Mouse (Mus musculus) stomach, embryonic 15.5 days (tissue): ENCODE data around the gene Gdf9. TPM values are rescaled to one million over a fixed set of nuclear protein-coding genes. Genes with fewer than 3 reads are reported as not detected.
A peak's percentile ranks its signal among the peaks of the same experiment; 100 is the strongest.

Source experiments
- ATAC-seq: fragments of 200-750 bp; cut with Nextera tagmentation; 2 replicates; pipeline ENCODE4 v1.8.0; 2017; ENCODE audit warnings: low read depth, moderate number of reproducible peaks, moderate TSS enrichment; ENCODE audit not compliant: insufficient read depth, low FRiP score
- H3K27ac ChIP-seq: fragments of 300-500 bp; sonication (generic); 2 replicates; pipeline ENCODE4 v1.5.1; 2015; ENCODE audit warnings: mild to moderate bottlenecking, inconsistent platforms
- H3K27me3 ChIP-seq: fragments of 300-500 bp; sonication (generic); replicated peaks from 2 replicates; pipeline ENCODE4 v1.6.1; 2015; ENCODE audit warnings: inconsistent platforms
- H3K36me3 ChIP-seq: fragments of 300-500 bp; sonication (generic); 2 replicates; pipeline ENCODE4 v1.6.1; 2015; ENCODE audit warnings: inconsistent platforms
- H3K4me1 ChIP-seq: fragments of 300-500 bp; sonication (generic); 2 replicates; pipeline ENCODE4 v1.6.1; 2015; ENCODE audit warnings: inconsistent platforms
- H3K4me2 ChIP-seq: fragments of 300-500 bp; sonication (generic); 2 replicates; pipeline ENCODE4 v1.6.1; 2015; ENCODE audit warnings: mild to moderate bottlenecking, inconsistent platforms
- H3K4me3 ChIP-seq: fragments of 300-500 bp; sonication (generic); replicated peaks from 2 replicates; pipeline ENCODE4 v1.5.1; 2015; ENCODE audit warnings: inconsistent platforms
- H3K9ac ChIP-seq: fragments of 300-500 bp; sonication (generic); 2 replicates; pipeline ENCODE4 v1.6.1; 2015; ENCODE audit warnings: inconsistent platforms
- H3K9me3 ChIP-seq: fragments of 300-500 bp; sonication (generic); 2 replicates; pipeline ENCODE4 v1.6.1; 2016; ENCODE audit warnings: inconsistent platforms
- WGBS: fragments of 180-500 bp; shearing (Covaris S2); methylation state at CpG from one replicate; pipeline ENCODE4 v1.1.7; 2015; 5-methylcytosine and 5-hydroxymethylcytosine counted together
- polyA plus RNA-seq: library from polyadenylated mRNA; unstranded; fragments of >200 nt; fragmentation: Nextera tagmentation; extraction: Ambion mirVana; gene quantifications from 2 replicates; pipeline ENCODE4 v1.2.1, GENCODE M21; 2015

Gdf9 gene
- polyA plus RNA-seq, 1 experiment from 2014 or later: 1.2 TPM

DNA sequence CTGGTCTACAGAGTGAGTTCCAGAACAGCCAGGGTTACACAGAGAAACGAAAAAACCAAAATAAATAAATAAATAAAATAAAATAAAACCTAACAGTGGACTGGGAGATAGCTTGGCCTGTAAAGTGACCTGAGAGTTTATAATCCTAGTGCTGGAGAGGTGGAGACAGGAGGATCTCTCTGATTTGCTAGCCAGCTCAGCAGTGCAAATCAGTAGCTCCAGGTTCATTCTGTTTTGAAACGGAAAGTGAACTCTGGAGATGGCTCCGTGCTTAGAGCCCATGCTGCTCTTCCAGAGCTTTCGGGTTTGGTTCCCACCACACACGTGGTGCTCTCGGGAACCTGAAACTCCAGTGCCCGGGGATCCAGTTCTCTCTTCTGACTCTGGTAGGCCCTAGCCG lies 17.2 kb downstream of the Gdf9 start:
- Histone ChIP-seq H3K27ac (no peak overlapping the region), H3K4me2 (no peak overlapping the region), H3K36me3 (no peaks in the 10 kb centered on the region), H3K4me3 (no peak overlapping the region), H3K27me3 (no peaks in the 10 kb centered on the region), H3K9me3 (no peaks in the 10 kb centered on the region), H3K4me1 (no peaks in the 10 kb centered on the region), H3K9ac (no peak overlapping the region)
- 89% methylated on average over 8 of the region's 8 CpGs for WGBS
- no peak for ATAC-seq

DNA sequence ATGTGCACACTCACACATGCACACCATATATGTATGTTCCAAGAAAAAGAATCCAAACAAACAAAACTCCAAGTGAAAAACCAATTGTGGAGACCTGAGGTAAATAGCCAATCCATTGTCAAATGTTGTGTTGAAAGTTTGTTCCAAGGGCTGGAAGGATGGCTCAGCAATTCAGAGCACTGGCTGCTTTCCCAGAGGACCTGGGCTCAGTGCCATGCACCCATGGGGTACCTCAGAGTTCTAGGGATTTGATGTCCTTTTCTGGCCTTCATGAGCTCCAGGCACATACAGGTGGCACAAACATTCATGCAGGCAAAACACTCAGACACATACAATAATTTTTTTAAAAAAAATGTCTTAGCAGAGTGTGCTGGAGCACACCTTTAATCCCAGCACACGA lies 17.7 kb downstream of the Gdf9 start:
- H3K4me2 ChIP-seq: no peak overlapping the region
- WGBS: 87% methylated on average over 1 of the region's 1 CpGs
- H3K4me3 ChIP-seq: no peak overlapping the region
- H3K36me3 ChIP-seq: no peaks in the 10 kb centered on the region
- ATAC-seq: no peak
- H3K4me1 ChIP-seq: no peaks in the 10 kb centered on the region
- no peaks in the 10 kb centered on the region for H3K9me3 ChIP-seq
- no peak overlapping the region for H3K9ac ChIP-seq
- H3K27me3 ChIP-seq: no peaks in the 10 kb centered on the region
- no peak overlapping the region for H3K27ac ChIP-seq

DNA sequence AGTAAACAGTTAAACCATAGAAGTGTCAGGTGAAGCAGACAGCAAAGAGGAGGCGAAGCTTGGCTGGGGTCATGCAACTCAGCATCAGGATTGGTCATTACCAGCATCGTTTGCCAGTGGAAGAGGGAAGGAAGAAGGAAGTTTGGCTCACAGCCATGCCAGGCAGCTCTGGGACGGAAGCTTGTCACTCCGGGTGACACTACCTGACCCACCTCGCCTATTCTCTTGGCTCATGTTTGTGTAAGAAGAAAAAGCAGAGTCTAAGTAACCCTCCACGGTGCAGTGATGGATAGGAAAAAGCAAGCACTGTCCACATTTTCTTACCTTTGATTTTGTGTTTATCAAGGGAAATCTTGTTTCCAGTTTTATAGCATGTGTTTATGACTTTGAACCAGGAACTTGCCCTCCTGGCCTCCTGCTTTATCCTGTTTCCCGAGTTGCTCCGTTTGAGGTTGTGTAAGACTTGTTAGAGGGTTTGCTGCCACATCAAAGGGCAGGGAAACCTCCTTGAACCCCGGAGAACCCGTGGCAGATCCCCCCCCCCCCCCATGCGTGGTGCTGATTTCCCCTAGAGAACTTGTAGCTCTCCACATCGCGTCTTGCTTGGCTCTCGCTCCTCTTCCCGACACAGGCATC lies 19.4 kb downstream of the Gdf9 start:
- H3K4me2 ChIP-seq: no peak overlapping the region
- no peaks in the 10 kb centered on the region for H3K36me3 ChIP-seq
- no peak overlapping the region for H3K9ac ChIP-seq
- WGBS: 39% methylated on average over 15 of the region's 15 CpGs
- no peak for ATAC-seq
- H3K4me3 ChIP-seq: no peak overlapping the region
- H3K4me1 ChIP-seq: no peaks in the 10 kb centered on the region
- no peaks in the 10 kb centered on the region for H3K27me3 ChIP-seq
- no peaks in the 10 kb centered on the region for H3K9me3 ChIP-seq
- no peak overlapping the region for H3K27ac ChIP-seq

DNA sequence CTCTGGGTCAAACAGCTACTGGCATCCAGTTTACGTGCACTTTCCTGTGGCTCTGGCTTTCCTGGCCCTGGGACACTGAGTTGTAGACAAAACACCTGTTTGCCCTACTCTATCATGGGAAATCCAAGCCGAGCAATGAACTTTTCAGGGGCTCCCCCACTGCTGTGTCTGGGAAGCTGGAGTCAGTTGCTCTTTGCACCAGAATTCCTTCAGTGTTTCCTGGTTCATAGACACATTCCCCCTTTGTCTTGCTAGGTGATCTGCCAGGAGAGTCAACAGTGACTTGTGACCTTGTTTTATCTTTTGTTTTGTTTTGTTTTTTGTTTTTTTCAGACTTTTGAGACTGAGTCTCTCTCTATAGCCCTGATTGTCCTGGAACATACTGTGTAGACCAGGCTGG lies 20.5 kb downstream of the Gdf9 start:
- Histone ChIP-seq H3K27me3 (no peaks in the 10 kb centered on the region), H3K4me2 (no peak overlapping the region), H3K9ac (no peak overlapping the region), H3K36me3 (no peaks in the 10 kb centered on the region), H3K9me3 (no peaks in the 10 kb centered on the region), H3K27ac (no peak overlapping the region), H3K4me3 (no peak overlapping the region), H3K4me1 (0 out of 2 replicates have a peak, but pooled peaks cover 2% of the 10 kb centered on the region)
- 50% methylated on average over 2 of the region's 2 CpGs for WGBS
- ATAC-seq: no peak

DNA sequence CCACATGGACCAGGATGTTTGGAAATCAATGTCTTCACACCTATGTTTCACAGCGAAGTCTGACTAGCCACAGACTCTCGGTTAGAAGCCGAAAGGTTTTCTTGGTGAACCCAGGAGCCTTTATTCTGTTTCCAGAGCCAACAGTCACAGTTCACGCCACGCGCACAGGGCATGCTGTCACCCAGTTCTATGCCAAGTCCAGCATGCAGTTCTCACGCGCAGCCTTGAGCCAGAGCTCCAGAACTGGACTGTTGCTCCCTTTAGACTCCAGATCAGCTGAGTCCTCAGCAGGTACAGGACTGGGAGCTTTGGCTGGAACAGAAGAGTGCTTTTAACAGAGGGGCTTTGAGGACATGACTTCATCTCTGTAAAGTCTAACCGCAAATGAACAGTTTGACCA lies 21.6 kb downstream of the Gdf9 start:
- ATAC-seq: no peak
- no peak overlapping the region for H3K4me3 ChIP-seq
- no peaks in the 10 kb centered on the region for H3K9me3 ChIP-seq
- no peak overlapping the region for H3K9ac ChIP-seq
- no peak overlapping the region for H3K27ac ChIP-seq
- H3K27me3 ChIP-seq: no peaks in the 10 kb centered on the region
- 0 out of 2 replicates have a peak, but pooled peaks cover 7% of the 10 kb centered on the region for H3K4me1 ChIP-seq
- no peak overlapping the region for H3K4me2 ChIP-seq
- 92% methylated on average over 9 of the region's 9 CpGs for WGBS
- no peaks in the 10 kb centered on the region for H3K36me3 ChIP-seq

DNA sequence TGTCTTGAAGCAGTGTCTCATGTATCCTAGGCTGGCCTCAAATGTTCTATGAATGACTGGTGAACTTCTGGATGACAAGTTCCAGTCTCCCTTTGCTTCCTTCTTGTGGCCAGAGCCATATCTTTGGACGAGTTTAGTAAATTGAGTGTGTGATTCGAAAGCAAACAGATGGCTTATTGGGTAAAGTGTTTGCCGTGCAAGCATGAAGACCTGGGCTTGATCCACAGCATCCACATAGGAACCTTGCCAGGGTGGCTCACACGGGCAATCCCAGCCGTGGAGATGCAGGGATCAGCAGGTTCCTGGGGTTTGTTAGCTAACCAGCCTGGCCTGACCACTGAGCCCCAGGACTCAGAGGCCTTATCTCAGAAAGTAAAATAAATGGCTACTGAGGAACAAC lies 22.2 kb downstream of the Gdf9 start:
- H3K27me3 ChIP-seq: no peaks in the 10 kb centered on the region
- no peak for ATAC-seq
- H3K4me2 ChIP-seq: no peak overlapping the region
- H3K36me3 ChIP-seq: no peaks in the 10 kb centered on the region
- H3K9me3 ChIP-seq: no peaks in the 10 kb centered on the region
- no peak overlapping the region for H3K4me3 ChIP-seq
- no peak overlapping the region for H3K27ac ChIP-seq
- no peak overlapping the region for H3K9ac ChIP-seq
- H3K4me1 ChIP-seq: 0 out of 2 replicates have a peak, but pooled peaks cover 9% of the 10 kb centered on the region
- WGBS: 81% methylated on average over 5 of the region's 5 CpGs

DNA sequence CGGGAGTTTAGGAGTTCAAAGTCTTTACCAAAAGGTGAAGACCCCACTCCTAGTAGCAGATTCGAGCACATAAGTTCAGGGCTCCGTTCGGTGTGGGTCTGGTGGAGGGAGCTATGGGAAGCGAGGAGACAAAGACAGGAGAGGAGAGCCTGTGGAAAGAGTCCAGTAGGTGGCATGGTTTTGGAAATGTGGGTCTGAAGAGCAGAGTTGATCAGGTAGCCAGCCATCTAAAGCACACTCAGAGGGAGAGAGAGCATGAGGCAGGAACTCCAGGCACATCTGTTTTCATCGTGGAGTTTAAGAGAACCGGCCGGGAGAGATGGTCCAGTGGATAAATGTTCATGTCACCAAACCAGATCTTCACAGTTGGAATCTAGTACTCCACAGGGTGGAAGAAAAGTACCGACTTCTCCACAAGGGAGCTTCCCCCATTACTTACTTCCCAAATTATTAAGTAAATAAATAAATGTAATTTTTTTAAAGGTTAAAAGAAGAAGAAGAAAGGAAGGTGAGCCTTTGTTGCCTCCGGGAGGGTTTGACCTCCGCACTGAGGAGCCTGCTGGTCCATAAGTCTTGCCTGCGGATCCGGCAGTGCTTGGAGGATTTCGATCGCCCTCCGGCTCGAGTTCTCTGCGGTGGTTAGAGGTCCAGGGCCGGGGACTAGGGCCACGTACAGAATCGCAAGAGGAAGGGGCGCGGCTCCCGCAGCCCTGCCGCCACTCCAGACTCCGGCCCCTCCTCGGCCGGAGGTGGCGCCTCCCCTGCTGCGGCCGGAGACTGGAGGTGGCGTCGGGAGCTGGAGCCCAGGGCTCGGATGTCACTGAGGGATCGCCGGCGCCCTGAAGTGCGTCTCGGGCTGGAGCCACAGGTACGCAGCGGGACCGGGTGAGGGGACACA lies 25.9 kb downstream of the Gdf9 start, which contains the start of the genes Gm10447 and Shroom1:
Gene Gm10447 (minus strand): TSS at position 637 of the 898 bp plus-strand sequence.
Gene Shroom1 (plus strand): TSS at position 732 of the 898 bp plus-strand sequence.
- Histone ChIP-seq H3K36me3 (no peaks in the 10 kb centered on the region), H3K27ac (no peak within 1 kb of the TSS), H3K9ac (peak within 1 kb of the TSS; percentile 50), H3K27me3 (peaks cover 6% of the 10 kb centered on the region), H3K4me2 (peak within 1 kb of the TSS; percentile 97), H3K4me3 (peak within 1 kb of the TSS; percentile 53), H3K9me3 (no peaks in the 10 kb centered on the region), H3K4me1 (0 out of 2 replicates have a peak, but pooled peaks cover 9% of the 10 kb centered on the region)
- ATAC-seq: peak; percentile 85
- WGBS: 3% methylated on average over 42 of the region's 42 CpGs

DNA sequence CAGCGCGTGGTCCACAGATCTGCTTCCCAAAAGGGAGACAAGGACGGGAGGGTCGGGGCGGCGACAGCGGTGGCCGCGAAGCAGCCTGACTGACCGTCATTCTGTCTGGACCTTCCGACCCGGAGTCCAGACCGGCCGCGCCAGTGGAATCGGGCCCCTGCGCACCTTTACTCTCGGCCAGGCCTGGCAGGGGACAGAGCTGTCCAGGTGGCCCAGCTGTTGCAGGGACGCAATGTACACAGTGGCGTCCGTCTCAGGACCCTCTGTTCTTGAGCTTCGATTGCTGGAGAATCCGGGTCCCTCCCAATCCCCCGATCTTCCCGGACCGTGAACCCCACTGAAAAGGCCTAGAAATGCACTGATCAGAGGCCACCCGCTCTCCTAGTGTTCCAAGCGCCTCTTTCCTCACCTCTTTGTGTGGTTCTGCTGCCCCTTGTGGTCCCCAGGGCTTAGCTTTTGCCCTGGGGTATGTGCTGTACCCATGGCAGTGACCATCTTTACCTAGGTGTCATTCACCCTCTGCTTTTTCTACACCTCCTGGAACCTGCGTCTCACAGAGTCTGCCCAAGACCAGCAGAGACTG lies 26.6 kb downstream of the Gdf9 start:
- peak overlapping the region; percentile 97 for H3K4me2 ChIP-seq
- WGBS: 9% methylated on average over 28 of the region's 29 CpGs
- H3K27me3 ChIP-seq: peaks cover 13% of the 10 kb centered on the region
- peak overlapping the region; percentile 53 for H3K4me3 ChIP-seq
- H3K9me3 ChIP-seq: no peaks in the 10 kb centered on the region
- H3K4me1 ChIP-seq: 0 out of 2 replicates have a peak, but pooled peaks cover 9% of the 10 kb centered on the region
- no peak for ATAC-seq
- no peak overlapping the region for H3K27ac ChIP-seq
- H3K9ac ChIP-seq: peak overlapping the region; percentile 50
- no peaks in the 10 kb centered on the region for H3K36me3 ChIP-seq

DNA sequence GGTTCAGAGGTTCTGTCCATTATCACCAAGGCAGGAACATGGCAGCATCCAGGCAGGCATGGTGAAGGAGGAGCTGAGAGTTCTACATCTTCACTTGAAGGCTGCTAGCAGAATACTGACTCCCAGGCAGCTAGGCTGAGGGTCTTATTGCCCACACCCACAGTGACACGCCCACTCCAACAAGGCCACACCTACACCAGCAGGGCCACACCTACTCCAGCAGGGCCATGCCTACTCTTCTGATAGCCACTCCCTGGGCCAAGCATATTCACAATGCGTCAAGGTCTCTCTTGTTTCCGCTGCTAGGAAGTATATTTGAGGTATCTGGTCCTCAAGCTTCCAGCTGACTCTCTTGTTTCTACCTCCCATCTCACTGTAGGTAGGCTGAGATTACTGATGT lies 28.2 kb downstream of the Gdf9 start:
- H3K9ac ChIP-seq: no peak overlapping the region
- H3K4me1 ChIP-seq: peaks cover 18% of the 10 kb centered on the region
- H3K27me3 ChIP-seq: peaks cover 28% of the 10 kb centered on the region
- H3K27ac ChIP-seq: no peak overlapping the region
- no peaks in the 10 kb centered on the region for H3K9me3 ChIP-seq
- no peak for ATAC-seq
- H3K4me2 ChIP-seq: no peak overlapping the region
- 71% methylated on average over 3 of the region's 3 CpGs for WGBS
- H3K4me3 ChIP-seq: no peak overlapping the region
- no peaks in the 10 kb centered on the region for H3K36me3 ChIP-seq

DNA sequence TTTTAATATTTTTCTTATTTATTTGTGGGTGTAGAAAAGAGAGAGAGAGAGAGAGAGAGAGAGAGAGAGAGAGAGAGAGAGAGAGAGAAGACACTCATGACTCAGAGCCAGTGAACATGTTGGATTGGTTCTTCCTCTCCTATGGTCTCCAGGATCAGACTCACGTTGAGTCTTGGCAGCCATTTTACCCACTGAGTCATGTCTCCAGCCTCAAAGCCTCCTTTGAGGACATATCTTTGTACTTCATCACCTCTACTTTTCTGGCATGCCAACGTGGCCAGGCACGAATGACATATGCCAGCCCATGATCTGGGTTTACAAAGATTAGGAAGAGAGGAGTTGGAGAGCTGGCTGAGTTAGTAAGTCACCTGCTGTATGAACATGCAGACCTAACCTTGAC lies 29.4 kb downstream of the Gdf9 start:
- WGBS: 71% methylated on average over 3 of the region's 3 CpGs
- peaks cover 40% of the 10 kb centered on the region for H3K27me3 ChIP-seq
- ATAC-seq: no peak

DNA sequence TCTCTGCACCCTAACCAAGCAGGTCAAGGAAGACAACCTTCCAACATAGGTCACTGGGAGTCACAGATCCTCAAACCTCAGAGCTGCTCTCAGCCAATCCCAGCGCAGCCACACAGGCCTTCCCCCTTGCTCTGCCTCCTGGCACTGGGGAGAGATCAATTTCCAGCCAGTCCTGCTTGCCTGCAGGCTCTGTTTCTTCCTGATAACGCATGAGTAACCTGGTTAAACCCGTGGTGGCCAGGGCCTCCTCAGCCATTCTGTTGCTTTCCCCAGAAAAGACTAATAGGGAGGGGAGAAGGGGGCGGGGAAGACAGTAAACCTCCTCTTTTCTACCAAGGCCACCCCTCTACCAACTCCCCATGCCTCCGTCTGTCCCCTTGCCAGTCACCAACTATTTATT lies 30.9 kb downstream of the Gdf9 start:
- peaks cover 16% of the 10 kb centered on the region for H3K4me1 ChIP-seq
- no peaks in the 10 kb centered on the region for H3K36me3 ChIP-seq
- no peak overlapping the region for H3K4me2 ChIP-seq
- no peak overlapping the region for H3K27ac ChIP-seq
- WGBS: 23% methylated on average over 5 of the region's 5 CpGs
- peaks cover 54% of the 10 kb centered on the region for H3K27me3 ChIP-seq
- ATAC-seq: no peak
- no peak overlapping the region for H3K4me3 ChIP-seq
- no peak overlapping the region for H3K9ac ChIP-seq
- H3K9me3 ChIP-seq: no peaks in the 10 kb centered on the region

More for the DNA sequence above, 29.4 kb downstream of the Gdf9 start:
- no peaks in the 10 kb centered on the region for H3K9me3 ChIP-seq
- H3K27ac ChIP-seq: no peak overlapping the region
- no peaks in the 10 kb centered on the region for H3K36me3 ChIP-seq
- H3K4me3 ChIP-seq: no peak overlapping the region
- peaks cover 19% of the 10 kb centered on the region for H3K4me1 ChIP-seq
- no peak overlapping the region for H3K4me2 ChIP-seq
- no peak overlapping the region for H3K9ac ChIP-seq
